Mouse (Mus musculus) E14TG2a.4 (cell line): ENCODE measurements around the gene Tgfbi.

Source experiments
- H3K27me3 ChIP-seq: 2 replicates; pipeline ENCODE4 v1.6.1; 2014; ENCODE audit warnings: low read length, control low read depth; ENCODE audit not compliant: insufficient read depth
- H3K36me3 ChIP-seq: 2 replicates; pipeline ENCODE4 v1.6.1; 2014; ENCODE audit warnings: low read length, control low read depth; ENCODE audit not compliant: insufficient read depth
- H3K4me1 ChIP-seq: replicated peaks from 2 replicates; pipeline ENCODE4 v1.6.1; 2014; ENCODE audit warnings: low read depth, low read length, control low read depth
- H3K4me3 ChIP-seq: replicated peaks from 2 replicates; pipeline ENCODE4 v1.5.1; 2014; ENCODE audit warnings: mild to moderate bottlenecking, low read length
- H3K9me3 ChIP-seq: 2 replicates; pipeline ENCODE4 v1.6.1; 2014; ENCODE audit warnings: low read length, control low read depth
- CTCF ChIP-seq: conservative IDR thresholded peaks from 2 replicates; pipeline ENCODE4 v1.5.1; 2014; ENCODE audit warnings: low read length
- NANOG ChIP-seq: IDR thresholded peaks from 2 replicates; pipeline ENCODE4 v1.6.1; 2014; ENCODE audit warnings: borderline replicate concordance, low read length, mixed read lengths
- POU5F1 ChIP-seq: IDR thresholded peaks from 2 replicates; pipeline ENCODE4 v1.6.1; 2014; ENCODE audit warnings: low read length, borderline replicate concordance

The Tgfbi gene

DNA sequence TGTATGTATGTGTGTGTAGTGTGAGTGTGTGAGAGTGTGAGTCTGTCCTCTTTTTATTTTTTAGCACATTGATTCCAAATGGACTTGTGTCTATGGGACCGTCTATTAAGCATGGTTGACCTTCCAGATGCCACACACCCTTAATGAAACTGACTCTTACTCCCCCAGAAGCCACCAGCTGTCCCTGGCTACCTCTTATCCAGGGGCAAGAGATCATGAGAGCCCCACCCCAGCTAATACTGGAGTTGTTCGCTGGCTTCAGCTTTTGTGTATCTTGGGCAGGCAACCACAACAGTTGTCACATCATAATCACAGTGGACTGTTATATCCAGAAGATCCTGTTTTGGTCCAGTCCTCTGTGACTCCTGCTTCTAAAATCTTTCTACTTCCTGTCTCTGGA is 40.7 kb downstream of the Tgfbi start:
- Histone ChIP-seq H3K36me3 (no peaks in the 10 kb centered on the region), H3K27me3 (no peaks in the 10 kb centered on the region), H3K9me3 (no peaks in the 10 kb centered on the region), H3K4me3 (no peak overlapping the region), H3K4me1 (peaks cover 42% of the 10 kb centered on the region)
- TF ChIP-seq POU5F1 = no peak
- no peak for TF ChIP-seq NANOG
- no peak for TF ChIP-seq CTCF

DNA sequence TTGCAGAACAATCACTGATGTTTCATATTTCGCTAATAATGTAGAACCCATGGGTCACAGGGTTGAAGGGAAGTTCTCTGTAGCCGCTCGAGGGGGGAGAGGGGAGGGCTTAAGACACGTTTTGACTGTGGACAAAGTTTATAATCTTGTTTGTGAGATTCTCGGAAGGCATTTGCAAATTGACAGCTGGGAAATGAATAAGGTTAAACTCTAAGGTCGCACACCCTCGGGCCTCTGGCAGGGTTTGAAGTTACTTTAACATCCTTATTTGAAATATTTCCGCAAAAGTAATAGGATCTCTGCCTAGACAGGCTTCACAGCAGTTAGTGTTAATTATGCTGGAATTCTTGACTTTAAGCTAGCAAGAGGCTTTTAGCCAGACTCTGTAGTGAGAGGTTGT is 43.1 kb downstream of the Tgfbi start:
- Histone ChIP-seq H3K4me1 (peaks cover 39% of the 10 kb centered on the region), H3K27me3 (no peaks in the 10 kb centered on the region), H3K36me3 (no peaks in the 10 kb centered on the region), H3K9me3 (no peaks in the 10 kb centered on the region), H3K4me3 (no peak overlapping the region)
- no peak for TF ChIP-seq CTCF
- TF ChIP-seq POU5F1 = no peak
- no peak for TF ChIP-seq NANOG

DNA sequence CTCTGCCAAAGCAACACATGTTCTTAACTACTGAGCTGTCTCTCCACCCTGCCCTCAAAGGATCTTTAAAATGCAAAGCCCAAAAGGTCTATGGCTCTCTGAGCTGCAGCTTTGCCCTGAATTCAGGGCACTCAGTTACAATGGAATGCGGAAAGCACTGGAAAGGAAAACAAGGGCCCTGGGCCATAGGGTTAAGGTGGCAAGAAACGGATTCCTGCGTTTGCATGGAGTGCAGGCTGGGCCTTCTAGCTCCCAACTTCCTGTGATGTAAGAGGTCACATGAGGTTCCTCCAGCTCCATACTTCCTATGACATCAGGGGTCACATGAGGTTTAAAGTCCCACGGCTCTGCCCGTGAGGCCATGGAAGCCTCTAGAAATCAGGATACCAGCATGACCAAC is 44.9 kb downstream of the Tgfbi start:
- H3K4me3 ChIP-seq = no peak overlapping the region
- H3K27me3 ChIP-seq = no peaks in the 10 kb centered on the region
- peaks cover 28% of the 10 kb centered on the region for H3K4me1 ChIP-seq
- H3K36me3 ChIP-seq = no peaks in the 10 kb centered on the region
- TF ChIP-seq POU5F1 (no peak), CTCF (no peak), NANOG (no peak)
- H3K9me3 ChIP-seq = no peaks in the 10 kb centered on the region

DNA sequence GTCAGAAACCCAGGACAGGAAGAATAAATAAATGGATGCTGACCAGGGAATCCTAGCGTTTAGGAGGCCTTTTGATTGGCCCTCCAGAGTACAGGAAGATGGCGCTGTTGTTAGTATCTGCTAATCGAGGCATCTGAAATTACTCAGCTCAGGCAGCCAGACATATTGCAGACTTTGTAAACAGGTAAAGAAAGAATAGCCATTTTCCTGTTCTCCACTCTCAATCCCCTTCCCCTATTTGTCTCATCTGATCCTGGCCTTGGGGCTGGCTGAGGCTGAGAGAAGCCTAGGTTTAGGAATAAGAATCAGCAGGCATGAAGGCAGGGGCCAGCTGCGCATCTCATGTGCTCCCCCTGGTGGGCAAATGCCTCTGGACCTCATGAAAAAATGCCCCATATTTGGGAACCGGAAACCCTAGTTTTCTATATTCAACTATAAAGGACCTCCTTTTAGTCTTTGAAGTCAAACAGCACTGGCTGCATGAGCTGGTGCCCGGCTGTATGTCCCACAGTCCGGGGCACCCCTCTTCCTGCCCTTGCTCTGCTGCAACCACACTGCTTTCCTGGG is 48.7 kb downstream of the Tgfbi start:
- Histone ChIP-seq H3K9me3 (peaks cover 10% of the 10 kb centered on the region), H3K27me3 (no peaks in the 10 kb centered on the region; the same call in 1 of the 2 replicates), H3K4me1 (peaks cover 24% of the 10 kb centered on the region), H3K4me3 (no peak overlapping the region), H3K36me3 (no peaks in the 10 kb centered on the region)
- TF ChIP-seq NANOG = no peak
- no peak for TF ChIP-seq POU5F1
- peak; percentile 78 for TF ChIP-seq CTCF

DNA sequence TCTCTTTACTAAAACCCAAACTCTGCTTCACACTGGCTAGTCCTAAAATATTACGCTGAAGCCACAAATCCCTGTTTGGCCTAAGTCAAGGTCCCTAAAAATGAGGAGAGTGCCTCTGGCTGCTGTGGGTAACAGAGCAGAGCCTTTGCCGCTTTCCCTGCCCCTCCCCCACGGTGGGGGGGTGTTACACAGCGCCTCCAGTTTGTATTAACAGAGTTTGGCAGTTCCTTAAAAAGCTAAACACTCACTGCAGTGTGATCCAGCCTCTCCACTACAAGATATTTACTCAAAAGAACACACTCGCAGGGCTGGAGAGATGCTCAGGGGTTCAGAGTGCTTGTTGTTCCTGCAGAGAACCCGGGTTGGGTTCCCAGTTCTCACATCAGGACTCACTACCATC is 49.6 kb downstream of the Tgfbi start:
- no peak overlapping the region for H3K4me3 ChIP-seq
- no peak for TF ChIP-seq NANOG
- TF ChIP-seq CTCF = no peak
- no peak for TF ChIP-seq POU5F1
- H3K4me1 ChIP-seq = peaks cover 15% of the 10 kb centered on the region
- H3K27me3 ChIP-seq = no peaks in the 10 kb centered on the region; the same call in 1 of the 2 replicates
- H3K9me3 ChIP-seq = peaks cover 10% of the 10 kb centered on the region
- H3K36me3 ChIP-seq = no peaks in the 10 kb centered on the region

DNA sequence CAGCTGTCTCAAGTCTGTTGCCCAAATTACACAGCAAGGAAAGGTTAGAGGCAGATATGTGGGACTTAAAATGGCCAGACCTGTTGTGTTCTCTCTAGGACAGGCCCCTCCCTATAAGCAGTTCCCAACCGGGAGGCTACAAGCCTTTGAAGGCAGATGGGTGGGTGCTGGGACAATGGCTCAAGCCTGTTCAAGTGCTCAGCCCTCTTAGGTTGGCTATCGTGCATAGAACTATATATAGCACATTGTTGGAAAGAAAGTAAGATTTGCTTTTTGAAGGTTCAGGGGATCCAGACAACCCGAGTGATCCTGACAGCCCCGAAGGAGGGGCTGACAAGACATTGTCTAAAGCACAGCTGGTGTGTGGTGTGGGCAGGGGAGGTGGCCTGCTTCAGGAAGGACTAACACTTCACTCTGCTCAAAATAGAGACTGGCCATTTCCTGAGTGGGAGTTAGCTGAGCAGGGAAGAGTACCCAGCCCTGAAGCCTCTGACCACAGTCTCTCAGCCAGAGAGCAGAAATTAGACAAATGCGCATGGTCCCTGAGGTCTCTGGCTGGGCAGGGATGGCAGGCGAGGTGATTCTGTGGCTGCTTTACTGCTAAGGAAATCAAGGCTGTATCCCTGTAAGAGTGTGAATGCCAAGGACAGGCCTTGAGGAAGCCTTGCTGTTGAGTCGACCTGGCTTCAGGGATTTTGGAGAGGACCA is 52.7 kb downstream of the Tgfbi start:
- peaks cover 10% of the 10 kb centered on the region for H3K9me3 ChIP-seq
- TF ChIP-seq POU5F1 = no peak
- no peak for TF ChIP-seq CTCF
- TF ChIP-seq NANOG = no peak
- peaks cover 15% of the 10 kb centered on the region; the same call in 1 of the 2 replicates for H3K4me1 ChIP-seq
- H3K36me3 ChIP-seq = no peaks in the 10 kb centered on the region
- no peak overlapping the region for H3K4me3 ChIP-seq
- H3K27me3 ChIP-seq = peaks cover 5% of the 10 kb centered on the region

DNA sequence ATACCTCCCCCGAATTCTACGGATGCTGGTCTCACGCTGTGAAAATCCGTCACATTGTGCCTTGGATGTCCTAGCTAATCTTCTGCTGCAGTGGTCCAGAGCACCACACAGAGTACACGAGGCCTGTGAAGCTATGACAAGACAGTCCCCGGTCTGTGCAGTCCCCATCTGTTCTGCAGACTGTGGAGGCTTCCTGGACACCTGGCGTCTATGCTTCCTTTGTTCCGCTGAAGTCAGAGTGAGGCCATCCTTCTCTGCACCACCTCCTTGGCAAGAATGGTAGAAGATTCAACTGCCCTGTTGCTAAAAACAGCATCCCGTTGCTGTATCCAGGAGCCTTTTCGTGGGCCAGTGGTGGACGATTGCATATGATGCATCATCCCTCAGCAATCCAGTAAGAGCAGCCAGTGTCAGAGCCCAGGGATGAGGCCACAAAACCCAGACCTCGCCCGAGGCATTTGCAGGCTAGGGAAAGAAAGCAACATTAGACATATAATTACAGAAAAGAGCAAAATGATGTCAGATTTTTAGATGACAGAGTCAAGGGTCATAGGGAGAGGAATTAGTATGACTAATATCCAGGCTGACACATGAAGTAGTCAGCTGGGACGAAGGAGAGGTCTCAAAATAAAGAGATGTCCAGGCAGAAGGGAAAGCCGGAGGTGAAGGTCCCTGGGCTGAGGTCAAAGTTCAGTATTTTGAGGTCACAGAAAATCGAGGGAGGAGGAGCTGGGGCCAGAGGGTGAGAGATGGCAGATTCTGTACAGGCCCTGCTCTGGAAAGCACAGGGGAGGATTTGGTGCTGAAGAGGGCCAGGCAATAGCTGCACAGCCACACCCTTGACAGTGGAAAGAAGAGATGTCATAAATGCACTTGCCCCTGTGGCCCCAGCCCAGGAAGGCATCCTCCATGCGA is 55.2 kb downstream of the Tgfbi start:
- peaks cover 8% of the 10 kb centered on the region for H3K9me3 ChIP-seq
- H3K36me3 ChIP-seq = no peaks in the 10 kb centered on the region
- H3K4me1 ChIP-seq = peaks cover 11% of the 10 kb centered on the region; the same call in 1 of the 2 replicates
- H3K27me3 ChIP-seq = peaks cover 5% of the 10 kb centered on the region
- H3K4me3 ChIP-seq = no peak overlapping the region
- no peak for TF ChIP-seq POU5F1
- no peak for TF ChIP-seq NANOG
- no peak for TF ChIP-seq CTCF

DNA sequence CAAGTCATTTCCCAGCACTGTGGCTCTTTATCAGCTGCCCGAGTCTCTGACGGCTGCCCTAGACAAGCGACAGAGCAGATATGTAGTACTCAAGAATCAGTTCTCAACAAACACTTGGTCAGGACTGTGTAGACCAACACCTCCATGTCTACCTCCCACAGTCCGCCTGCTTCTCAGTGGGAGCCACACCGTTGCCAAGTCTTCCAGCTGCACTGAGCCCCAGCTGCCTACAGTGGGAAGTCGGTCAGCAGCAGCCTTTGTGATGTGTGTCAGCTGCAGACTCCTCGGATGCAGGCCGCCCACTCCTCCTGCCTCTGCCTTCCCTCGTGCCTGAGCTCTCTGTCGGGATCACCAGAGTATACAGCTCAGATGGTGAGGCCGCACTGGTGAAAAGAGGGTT is 61.9 kb downstream of the Tgfbi start:
- no peaks in the 10 kb centered on the region for H3K9me3 ChIP-seq
- TF ChIP-seq NANOG (no peak), POU5F1 (no peak), CTCF (no peak)

More for the DNA sequence above, 61.9 kb downstream of the Tgfbi start:
- Histone ChIP-seq H3K27me3 (peaks cover 7% of the 10 kb centered on the region; the same call in 1 of the 2 replicates), H3K4me3 (no peak overlapping the region), H3K4me1 (peaks cover 8% of the 10 kb centered on the region), H3K36me3 (no peaks in the 10 kb centered on the region)
